Mouse (Mus musculus) bone marrow, adult 2 months (tissue): ENCODE measurements around the gene Slc41a3.

Experiments used
- CTCF ChIP-seq: fragments of 200-500 bp; IDR thresholded peaks from 2 replicates; pipeline ENCODE4 v1.5.1; 2011; ENCODE audit warnings: low read length, control low read depth; ENCODE audit not compliant: control insufficient read depth, insufficient read depth
- POLR2A ChIP-seq: fragments of 200-500 bp; IDR thresholded peaks from 2 replicates; pipeline ENCODE4 v1.6.1; 2011; ENCODE audit warnings: low read depth, mild to moderate bottlenecking, control low read depth, low read length, borderline replicate concordance; ENCODE audit not compliant: control insufficient read depth

DNA sequence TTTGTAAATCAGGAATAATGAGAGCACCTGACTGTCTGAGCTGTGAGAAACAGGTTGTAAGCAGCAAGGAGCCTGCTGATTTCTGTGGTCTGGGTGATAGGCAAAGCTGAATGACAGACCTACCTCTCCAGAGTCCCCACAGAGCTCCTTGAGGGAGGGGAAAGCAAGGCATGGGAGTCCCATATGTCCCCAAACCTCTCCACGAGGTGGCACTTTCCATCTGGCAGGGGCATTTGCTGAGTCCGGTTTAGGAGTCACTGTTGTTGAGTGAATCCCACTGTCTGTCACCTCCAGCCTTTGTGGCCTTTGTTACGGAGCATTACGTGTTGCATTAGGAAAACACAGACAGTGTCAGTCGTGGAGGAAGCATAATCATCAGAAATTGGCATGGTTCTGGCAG, 15.4 kb downstream of the Slc41a3 start:
- no peak for TF ChIP-seq CTCF
- TF ChIP-seq POLR2A, result no peak
